Mouse (Mus musculus) heart, embryonic 11.5 days (tissue): ENCODE data around the gene Mrc2. TPM values are rescaled to one million over a fixed set of nuclear protein-coding genes. Genes with fewer than 3 reads are reported as not detected.

Source experiments
- ATAC-seq: fragments of 200-750 bp; cut with Nextera tagmentation; replicated peaks from 2 replicates; pipeline ENCODE4 v1.8.0; 2017; ENCODE audit warnings: moderate library complexity; ENCODE audit not compliant: insufficient number of reproducible peaks, low FRiP score, low TSS enrichment
- H3K27ac ChIP-seq: fragments of 300-500 bp; sonication (generic); 2 replicates; pipeline ENCODE4 v1.5.1; 2014; ENCODE audit warnings: mild to moderate bottlenecking, low read depth, low read length
- H3K27me3 ChIP-seq: fragments of 300-500 bp; sonication (generic); 2 replicates; pipeline ENCODE4 v1.6.1; 2014; ENCODE audit warnings: mild to moderate bottlenecking, low read length, mixed read lengths; ENCODE audit not compliant: control insufficient read depth, insufficient read depth
- H3K36me3 ChIP-seq: fragments of 300-500 bp; sonication (generic); 2 replicates; pipeline ENCODE4 v1.6.1; 2014; ENCODE audit warnings: mild to moderate bottlenecking, low read length, moderate library complexity, mixed read lengths; ENCODE audit not compliant: control insufficient read depth, insufficient read depth
- H3K4me1 ChIP-seq: fragments of 300-500 bp; sonication (generic); 2 replicates; pipeline ENCODE4 v1.6.1; 2014; ENCODE audit warnings: low read length; ENCODE audit not compliant: control insufficient read depth, insufficient read depth
- H3K4me2 ChIP-seq: fragments of 300-500 bp; sonication (generic); 2 replicates; pipeline ENCODE4 v1.6.1; 2014; ENCODE audit warnings: mild to moderate bottlenecking, moderate library complexity
- H3K4me3 ChIP-seq: fragments of 300-500 bp; sonication (generic); 2 replicates; pipeline ENCODE4 v1.5.1; 2014; ENCODE audit warnings: low read depth, low read length
- H3K9ac ChIP-seq: fragments of 300-500 bp; sonication (generic); 2 replicates; pipeline ENCODE4 v1.6.1; 2014; ENCODE audit warnings: mild to moderate bottlenecking, low read depth, low read length, moderate library complexity
- H3K9me3 ChIP-seq: fragments of 300-500 bp; sonication (generic); replicated peaks from 2 replicates; pipeline ENCODE4 v1.6.1; 2016; ENCODE audit warnings: low read length; ENCODE audit not compliant: control insufficient read depth
- WGBS: fragments of 180-500 bp; shearing (Covaris S2); extraction: QIAGEN DNeasy Blood & Tissue Kit; methylation state at CpG from one replicate; pipeline ENCODE4 v1.1.7; 2014; ENCODE audit not compliant: insufficient replicate concordance; 5-methylcytosine and 5-hydroxymethylcytosine counted together
- polyA plus RNA-seq: library from polyadenylated mRNA; unstranded; fragments of >200 nt; fragmentation: Nextera tagmentation; extraction: Ambion mirVana; gene quantifications from 2 replicates; pipeline ENCODE4 v1.2.1, GENCODE M21; 2014

Gene Mrc2
- polyA plus RNA-seq, 1 experiment from 2014 or later = 5.1 TPM

DNA sequence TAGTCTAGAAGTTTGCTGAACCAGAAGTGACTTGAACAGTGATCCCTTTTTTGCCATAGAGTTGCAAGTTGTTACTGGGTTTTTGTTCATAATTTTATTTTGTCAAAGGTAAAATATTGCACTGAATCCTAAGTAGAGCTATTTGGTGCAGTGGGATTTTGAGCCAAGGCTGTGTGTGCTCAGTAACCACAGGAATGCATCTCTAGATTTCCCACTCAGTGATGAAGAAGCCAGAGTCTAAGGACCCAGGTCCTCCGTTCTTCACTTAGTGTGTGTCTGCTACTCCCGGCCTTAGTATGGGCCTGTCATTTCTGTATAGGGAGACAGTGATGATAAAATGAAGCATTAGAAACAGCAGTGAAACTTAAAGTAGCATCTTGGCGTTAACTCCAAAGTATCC, 27.5 kb upstream of the Mrc2 start:
- no peak for ATAC-seq
- peaks cover 18% of the 10 kb centered on the region for H3K36me3 ChIP-seq
- H3K4me3 ChIP-seq = no peak overlapping the region
- H3K27me3 ChIP-seq = no peaks in the 10 kb centered on the region
- no peaks in the 10 kb centered on the region; the same call in 1 of the 2 replicates for H3K4me1 ChIP-seq
- no peak overlapping the region for H3K9ac ChIP-seq
- H3K4me2 ChIP-seq = no peak overlapping the region
- no peak overlapping the region for H3K27ac ChIP-seq
- WGBS = 88% methylated on average over 3 of the region's 3 CpGs
- H3K9me3 ChIP-seq = no peaks in the 10 kb centered on the region

DNA sequence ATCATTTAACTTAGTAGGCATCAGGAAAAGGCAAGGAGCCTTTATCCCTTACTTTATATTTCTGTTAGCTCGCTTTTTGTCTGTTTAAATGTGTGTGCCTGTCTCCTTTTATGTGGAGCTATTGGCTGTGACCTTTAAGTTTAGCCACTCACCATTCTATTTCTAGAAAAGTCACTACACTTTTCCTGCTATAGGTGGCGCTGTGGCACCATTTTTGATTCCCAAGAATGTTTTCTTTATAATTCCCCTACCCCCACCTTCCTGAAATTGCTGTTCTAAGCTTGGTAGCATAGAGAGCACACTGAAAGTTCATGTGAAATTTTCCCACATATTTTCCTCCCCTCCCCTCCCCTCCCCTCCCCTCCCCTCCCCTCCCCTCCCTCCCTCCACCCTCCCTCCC, 22.3 kb upstream of the Mrc2 start:
- Histone ChIP-seq H3K4me2 (no peak overlapping the region), H3K27me3 (no peaks in the 10 kb centered on the region), H3K27ac (no peak overlapping the region), H3K9ac (no peak overlapping the region), H3K4me3 (no peak overlapping the region), H3K4me1 (no peaks in the 10 kb centered on the region; the same call in 1 of the 2 replicates), H3K36me3 (peaks cover 9% of the 10 kb centered on the region), H3K9me3 (no peaks in the 10 kb centered on the region)
- 26% methylated on average over 2 of the region's 2 CpGs for WGBS
- ATAC-seq = no peak

DNA sequence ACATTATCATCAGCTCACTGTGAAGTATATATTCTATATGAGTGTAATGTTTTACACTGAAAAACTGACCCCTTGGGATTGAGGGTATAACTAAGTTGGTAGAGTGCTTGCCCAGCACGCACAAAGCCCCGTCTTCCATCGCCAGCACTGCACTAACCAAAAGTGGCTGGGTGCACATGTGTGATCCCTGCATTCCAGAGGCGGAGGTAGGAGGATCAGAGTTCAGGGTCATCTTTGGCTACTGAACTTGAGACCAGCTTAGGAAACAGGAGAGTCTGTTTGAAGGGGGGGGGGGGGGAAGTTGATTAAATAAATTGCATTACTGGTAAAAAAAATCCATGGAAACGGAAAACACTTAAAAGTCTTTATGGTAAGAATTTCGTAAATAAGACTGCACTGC, 12.0 kb upstream of the Mrc2 start:
- no peak overlapping the region for H3K27ac ChIP-seq
- no peaks in the 10 kb centered on the region for H3K27me3 ChIP-seq
- H3K4me2 ChIP-seq = no peak overlapping the region
- 83% methylated on average over 6 of the region's 6 CpGs for WGBS
- no peak overlapping the region for H3K4me3 ChIP-seq
- ATAC-seq = no peak
- H3K9ac ChIP-seq = no peak overlapping the region
- H3K36me3 ChIP-seq = peaks cover 16% of the 10 kb centered on the region
- H3K9me3 ChIP-seq = no peaks in the 10 kb centered on the region
- H3K4me1 ChIP-seq = peaks cover 19% of the 10 kb centered on the region

DNA sequence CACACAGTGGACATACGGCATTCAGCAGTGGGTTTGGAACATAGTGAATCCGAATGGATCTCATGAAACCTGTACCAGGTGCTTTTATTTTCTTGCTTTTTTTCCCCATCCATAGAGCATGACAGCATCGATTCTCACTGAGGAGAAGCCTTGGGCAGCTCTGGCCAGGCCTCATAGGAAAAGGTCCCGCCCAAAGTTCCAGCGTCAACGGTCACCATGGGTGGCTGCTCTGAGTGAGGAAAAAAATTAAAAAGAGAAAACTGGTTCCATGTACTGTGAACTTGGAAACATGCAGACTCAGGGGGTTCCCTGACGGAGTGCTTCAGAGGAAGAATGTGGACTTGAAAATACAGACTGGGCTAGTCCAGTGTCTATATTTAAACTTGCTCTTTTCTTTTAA, 11.2 kb upstream of the Mrc2 start:
- H3K9me3 ChIP-seq = no peaks in the 10 kb centered on the region
- no peak overlapping the region for H3K27ac ChIP-seq
- WGBS = 83% methylated on average over 7 of the region's 7 CpGs
- no peak overlapping the region for H3K4me3 ChIP-seq
- H3K4me2 ChIP-seq = no peak overlapping the region
- ATAC-seq = no peak
- no peak overlapping the region for H3K9ac ChIP-seq
- peaks cover 28% of the 10 kb centered on the region for H3K4me1 ChIP-seq
- no peaks in the 10 kb centered on the region for H3K27me3 ChIP-seq
- peaks cover 10% of the 10 kb centered on the region for H3K36me3 ChIP-seq

DNA sequence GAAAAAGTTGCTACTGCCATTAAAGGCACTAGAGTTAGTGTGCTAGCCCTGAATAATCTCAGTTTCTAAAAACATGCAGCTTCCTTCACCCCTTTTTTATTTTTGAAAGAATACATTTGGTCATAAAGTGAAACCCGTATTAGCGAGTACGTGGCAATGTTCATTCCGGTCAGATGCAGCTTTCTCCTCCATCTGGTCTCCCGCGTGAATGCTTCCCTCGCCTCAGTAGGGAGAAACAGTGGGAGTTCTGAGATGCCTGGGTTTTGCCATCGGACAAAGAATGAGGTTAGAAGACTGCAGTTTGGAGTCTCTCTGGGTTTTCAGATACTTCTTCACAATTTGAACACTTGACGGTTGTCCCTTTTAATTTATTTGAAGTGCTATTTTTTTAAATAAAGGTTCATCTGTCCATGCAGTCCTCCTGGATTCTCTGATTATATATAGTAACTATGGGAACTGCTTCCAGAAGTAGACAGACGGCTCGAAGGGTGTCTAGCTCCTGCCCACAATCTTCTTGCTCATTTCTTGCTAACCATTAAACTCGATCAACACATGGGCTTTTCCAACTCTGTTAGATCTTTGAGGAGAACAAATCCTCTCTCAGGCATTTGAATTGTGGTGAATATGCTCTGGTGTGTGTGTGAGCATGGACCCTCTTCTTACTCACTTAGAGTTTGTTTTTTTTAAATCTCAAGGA, 10.5 kb upstream of the Mrc2 start:
- no peak for ATAC-seq
- no peak overlapping the region for H3K4me2 ChIP-seq
- peak overlapping the region; percentile 63 for H3K27ac ChIP-seq
- no peaks in the 10 kb centered on the region for H3K9me3 ChIP-seq
- 77% methylated on average over 12 of the region's 12 CpGs for WGBS
- peaks cover 5% of the 10 kb centered on the region for H3K36me3 ChIP-seq
- no peak overlapping the region for H3K4me3 ChIP-seq
- H3K27me3 ChIP-seq = no peaks in the 10 kb centered on the region
- peaks cover 29% of the 10 kb centered on the region for H3K4me1 ChIP-seq
- H3K9ac ChIP-seq = no peak overlapping the region

DNA sequence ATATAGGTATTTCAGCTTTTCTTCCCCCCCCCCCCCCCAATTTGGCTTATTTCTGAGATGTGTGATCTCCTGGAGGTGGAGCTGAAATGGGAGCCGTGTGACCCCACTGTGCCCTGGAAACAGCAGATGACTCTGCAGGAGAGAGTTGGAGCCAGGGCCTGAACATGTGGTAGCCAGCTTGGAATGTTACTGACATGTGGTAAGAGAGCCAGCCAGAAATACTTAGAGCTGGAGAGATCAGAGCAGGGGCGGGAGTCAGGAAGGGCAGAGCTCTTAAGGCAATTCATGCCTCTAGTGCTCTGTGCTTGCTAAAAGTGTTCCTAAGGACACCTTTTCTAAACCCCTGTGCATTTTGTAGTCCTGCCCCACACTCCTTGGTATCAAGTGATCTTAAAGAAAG, 10.0 kb upstream of the Mrc2 start:
- peak overlapping the region; percentile 63; the same call in 1 of the 2 replicates for H3K27ac ChIP-seq

DNA sequence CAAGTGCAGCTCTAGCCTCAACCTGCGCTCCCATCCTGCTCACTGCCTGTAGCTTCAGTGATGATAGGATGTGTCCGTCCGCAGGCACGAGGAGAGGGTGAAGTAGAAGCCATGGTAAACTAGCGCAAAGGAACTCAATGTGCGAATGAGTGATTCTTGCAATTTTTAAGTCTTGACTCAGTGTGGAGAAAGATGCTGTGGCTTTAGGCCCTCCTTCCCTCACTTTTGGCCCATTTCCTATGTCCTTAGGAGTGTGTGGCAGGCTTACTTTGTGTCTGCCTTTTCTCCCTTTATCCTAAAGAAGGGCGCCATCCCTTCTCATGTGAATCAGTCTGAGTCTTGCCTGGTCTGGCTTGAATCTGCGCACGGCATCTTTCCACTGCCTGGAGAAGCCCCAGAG, 9.4 kb upstream of the Mrc2 start:
- no peak for ATAC-seq
- H3K9ac ChIP-seq = no peak overlapping the region
- peaks cover 29% of the 10 kb centered on the region for H3K4me1 ChIP-seq
- 89% methylated on average over 9 of the region's 9 CpGs for WGBS
- H3K27me3 ChIP-seq = no peaks in the 10 kb centered on the region
- no peaks in the 10 kb centered on the region for H3K36me3 ChIP-seq
- no peaks in the 10 kb centered on the region for H3K9me3 ChIP-seq
- no peak overlapping the region for H3K4me3 ChIP-seq
- H3K4me2 ChIP-seq = no peak overlapping the region
- H3K27ac ChIP-seq = peak overlapping the region; percentile 63; the same call in 1 of the 2 replicates

More for the DNA sequence above, 10.0 kb upstream of the Mrc2 start:
- H3K4me2 ChIP-seq = no peak overlapping the region
- no peak overlapping the region for H3K4me3 ChIP-seq
- peaks cover under 1% of the 10 kb centered on the region; the same call in 1 of the 2 replicates for H3K36me3 ChIP-seq
- no peak for ATAC-seq
- peaks cover 29% of the 10 kb centered on the region for H3K4me1 ChIP-seq
- WGBS = 33% methylated on average over 2 of the region's 2 CpGs
- H3K9me3 ChIP-seq = no peaks in the 10 kb centered on the region
- no peak overlapping the region for H3K9ac ChIP-seq
- H3K27me3 ChIP-seq = no peaks in the 10 kb centered on the region

DNA sequence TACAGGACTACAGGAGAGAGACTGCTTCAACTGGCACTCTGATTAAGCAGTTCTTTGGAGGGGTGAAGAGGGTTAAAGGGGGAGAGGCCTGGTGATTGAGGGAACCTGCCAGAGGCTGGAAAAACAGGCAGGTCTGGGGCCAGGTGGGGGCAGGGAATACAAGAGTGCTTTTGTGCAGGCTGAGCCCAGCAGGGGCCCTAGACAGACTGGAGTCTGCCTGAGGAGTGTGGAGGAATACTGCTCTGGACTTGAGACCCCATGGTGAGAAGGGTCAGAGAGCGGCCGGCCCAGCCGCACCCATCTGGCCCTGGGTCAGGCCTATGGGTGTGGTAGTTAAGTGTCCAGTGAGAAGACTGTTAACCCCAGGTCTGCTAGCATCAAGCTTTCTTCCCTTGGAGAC, 6.7 kb upstream of the Mrc2 start:
- Histone ChIP-seq H3K9me3 (no peaks in the 10 kb centered on the region), H3K27ac (peak overlapping the region; percentile 70), H3K4me2 (no peak overlapping the region), H3K4me1 (peaks cover 29% of the 10 kb centered on the region), H3K36me3 (no peaks in the 10 kb centered on the region), H3K4me3 (no peak overlapping the region), H3K9ac (no peak overlapping the region), H3K27me3 (no peaks in the 10 kb centered on the region)
- ATAC-seq = no peak
- WGBS = 54% methylated on average over 3 of the region's 3 CpGs

DNA sequence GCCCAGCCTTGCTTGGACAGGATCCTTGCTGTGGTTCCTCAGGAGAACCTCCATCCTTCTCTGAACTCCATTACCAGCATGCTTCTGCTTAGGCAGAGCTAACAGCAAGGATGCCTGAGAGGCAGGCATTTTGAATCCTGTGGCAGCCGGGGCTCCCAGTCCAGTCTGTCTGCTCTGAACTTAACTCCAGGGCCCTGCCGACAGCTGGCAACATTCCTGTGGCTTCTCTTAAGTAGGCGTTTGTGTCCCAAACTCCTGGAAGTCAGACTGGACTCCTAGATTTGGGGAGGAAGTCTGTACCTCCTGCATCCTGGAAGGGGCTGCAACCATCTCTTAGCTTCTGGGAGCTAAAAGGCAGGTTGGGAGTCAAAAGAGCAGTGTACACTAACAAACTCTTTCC, 3.0 kb upstream of the Mrc2 start:
- 0 out of 2 replicates have a peak, but pooled peaks cover 2% of the 10 kb centered on the region for H3K27me3 ChIP-seq
- H3K27ac ChIP-seq = no peak overlapping the region
- H3K4me1 ChIP-seq = peaks cover 42% of the 10 kb centered on the region
- H3K4me2 ChIP-seq = no peak overlapping the region
- no peak overlapping the region for H3K4me3 ChIP-seq
- no peak for ATAC-seq
- H3K9me3 ChIP-seq = no peaks in the 10 kb centered on the region
- 43% methylated on average over 3 of the region's 3 CpGs for WGBS
- H3K36me3 ChIP-seq = no peaks in the 10 kb centered on the region
- no peak overlapping the region for H3K9ac ChIP-seq
